Mouse (Mus musculus): Measurements from ENCODE around the gene Hpgds. TPM values are rescaled to one million over a fixed set of nuclear protein-coding genes. Genes with fewer than 3 reads are reported as not detected.
A peak's percentile ranks its signal among the peaks of the same experiment; 100 is the strongest.

The Hpgds gene
- polyA plus RNA-seq, 1 experiment from 2014 or later: 4.0 TPM

- Histone ChIP-seq H3K27me3 (ENCODE audit: poor library complexity, severe bottlenecking) (no peaks in the 10 kb centered on the region), H3K9me3 (no peaks in the 10 kb centered on the region), H3K27ac (peak overlapping the region; percentile 63), H3K4me3 (no peak overlapping the region), H3K36me3 (replicated peaks) (no peaks in the 10 kb centered on the region), H3K4me1 (peaks cover 11% of the 10 kb centered on the region)
- WGBS: 42% methylated on average over 6 of the region's 6 CpGs
- peak; percentile 15 for DNase-seq (ENCODE audit: extremely low spot score, low spot score)
Measured at GRCm38 (mm10) chr6:65132376-65132775, 12.3 kb downstream of the Hpgds start.

GRCm38 (mm10) chr6:65126074-65126726 is 18.5 kb downstream of the Hpgds start:
- DNase-seq (ENCODE audit: extremely low spot score, low spot score): peak; percentile 33
- H3K36me3 ChIP-seq (replicated peaks): 0 out of 2 replicates have a peak, but pooled peaks cover 3% of the 10 kb centered on the region
- H3K4me1 ChIP-seq: no peaks in the 10 kb centered on the region
- H3K4me3 ChIP-seq: no peak overlapping the region
- H3K27me3 ChIP-seq (ENCODE audit: poor library complexity, severe bottlenecking): no peaks in the 10 kb centered on the region
- no peaks in the 10 kb centered on the region for H3K9me3 ChIP-seq
- no peak overlapping the region for H3K27ac ChIP-seq
- WGBS: 29% methylated on average over 2 of the region's 2 CpGs

- no peak for DNase-seq (ENCODE audit: extremely low spot score, low spot score)
- H3K27me3 ChIP-seq (ENCODE audit: poor library complexity, severe bottlenecking): no peaks in the 10 kb centered on the region
- WGBS: 91% methylated on average over 1 of the region's 1 CpGs
- no peak overlapping the region for H3K4me3 ChIP-seq
- no peaks in the 10 kb centered on the region for H3K9me3 ChIP-seq
- no peaks in the 10 kb centered on the region for H3K4me1 ChIP-seq
- H3K36me3 ChIP-seq (replicated peaks): peaks cover 81% of the 10 kb centered on the region
- no peak overlapping the region for H3K27ac ChIP-seq
Measured at GRCm38 (mm10) chr6:65117540-65117939, 27.2 kb downstream of the Hpgds start.

- H3K27me3 ChIP-seq (ENCODE audit: poor library complexity, severe bottlenecking): no peaks in the 10 kb centered on the region
- H3K9me3 ChIP-seq: no peaks in the 10 kb centered on the region
- H3K27ac ChIP-seq: no peak overlapping the region
- no peak overlapping the region for H3K4me3 ChIP-seq
- 91% methylated on average over 2 of the region's 2 CpGs for WGBS
- no peaks in the 10 kb centered on the region for H3K4me1 ChIP-seq
- peaks cover 96% of the 10 kb centered on the region for H3K36me3 ChIP-seq (replicated peaks)
- no peak for DNase-seq (ENCODE audit: extremely low spot score, low spot score)
Measured at GRCm38 (mm10) chr6:65114902-65115301, 29.8 kb downstream of the Hpgds start.

- DNase-seq (ENCODE audit: extremely low spot score, low spot score): no peak
- H3K4me1 ChIP-seq: no peaks in the 10 kb centered on the region
- H3K36me3 ChIP-seq (replicated peaks): peaks cover 85% of the 10 kb centered on the region
- no peaks in the 10 kb centered on the region for H3K9me3 ChIP-seq
- 96% methylated on average over 1 of the region's 1 CpGs for WGBS
- no peak overlapping the region for H3K4me3 ChIP-seq
- H3K27ac ChIP-seq: no peak overlapping the region
- H3K27me3 ChIP-seq (ENCODE audit: poor library complexity, severe bottlenecking): no peaks in the 10 kb centered on the region
Measured at GRCm38 (mm10) chr6:65079139-65079538, 65.6 kb downstream of the Hpgds start.

- Histone ChIP-seq H3K36me3 (replicated peaks) (peaks cover 86% of the 10 kb centered on the region), H3K9me3 (no peaks in the 10 kb centered on the region), H3K4me3 (no peak overlapping the region), H3K27ac (no peak overlapping the region), H3K27me3 (ENCODE audit: poor library complexity, severe bottlenecking) (no peaks in the 10 kb centered on the region), H3K4me1 (no peaks in the 10 kb centered on the region)
- no peak for DNase-seq (ENCODE audit: extremely low spot score, low spot score)
- 91% methylated on average over 2 of the region's 2 CpGs for WGBS
Measured at GRCm38 (mm10) chr6:65075201-65075600, 69.5 kb downstream of the Hpgds start.

Other genes with a start within 250 kb of the Hpgds start
- 123 and 124 TPM in 2 replicates for gene Smarcad1, start 102.3 kb downstream of the Hpgds start, polyA plus RNA-seq (2016; fragmentation: Nextera tagmentation; extraction: Ambion mirVana)
- 5.2 and 9.6 TPM in 2 replicates for gene C130060K24Rik, start 236.2 kb upstream of the Hpgds start, polyA plus RNA-seq (2016; fragmentation: Nextera tagmentation; extraction: Ambion mirVana)